Mouse (Mus musculus): Measurements from ENCODE around the gene Fam98a.

Gene Fam98a

GRCm38 (mm10) chr17:75551512-75552400 lies at the start of gene Fam98a:
TSS of gene Fam98a (minus strand) at chr17:75551946.
- peak; percentile 99 for DNase-seq (ENCODE audit: low read depth, low spot score)

- no peak for DNase-seq (ENCODE audit: low read depth, low spot score)
These were observed 46.9 kb upstream of the Fam98a start for GRCm38 (mm10) chr17:75598652-75599051.

GRCm38 (mm10) chr17:75582738-75583137 lies 31.0 kb upstream of the Fam98a start:
- no peak for DNase-seq (ENCODE audit: low read depth, low spot score)

- DNase-seq (ENCODE audit: low read depth, low spot score) = no peak
These were observed 23.9 kb upstream of the Fam98a start for GRCm38 (mm10) chr17:75575608-75576007.

GRCm38 (mm10) chr17:75558041-75558440 lies 6.3 kb upstream of the Fam98a start:
- no peak for DNase-seq (ENCODE audit: low read depth, low spot score)

- no peak for DNase-seq (ENCODE audit: low read depth, low spot score)
These were observed 5.3 kb upstream of the Fam98a start for GRCm38 (mm10) chr17:75557031-75557430.

GRCm38 (mm10) chr17:75550771-75551413 lies 854 bp downstream of the Fam98a start:
- no peak for DNase-seq (ENCODE audit: low read depth, low spot score)

- no peak for DNase-seq (ENCODE audit: low read depth, low spot score)
These were observed 7.5 kb downstream of the Fam98a start for GRCm38 (mm10) chr17:75544262-75544661.

- DNase-seq (ENCODE audit: low read depth, low spot score) = no peak
These were observed 8.3 kb downstream of the Fam98a start for GRCm38 (mm10) chr17:75543434-75543833.

GRCm38 (mm10) chr17:75539841-75540240 lies 11.9 kb downstream of the Fam98a start:
- DNase-seq (ENCODE audit: low read depth, low spot score) = no peak

GRCm38 (mm10) chr17:75539130-75539529 lies 12.6 kb downstream of the Fam98a start:
- no peak for DNase-seq (ENCODE audit: low read depth, low spot score)

- DNase-seq (ENCODE audit: low read depth, low spot score) = no peak
These were observed 13.3 kb downstream of the Fam98a start for GRCm38 (mm10) chr17:75538431-75538830.

GRCm38 (mm10) chr17:75537050-75537445 lies 14.7 kb downstream of the Fam98a start:
- no peak for DNase-seq (ENCODE audit: low read depth, low spot score)

- no peak for DNase-seq (ENCODE audit: low read depth, low spot score)
These were observed 15.2 kb downstream of the Fam98a start for GRCm38 (mm10) chr17:75536396-75537049.

- no peak for DNase-seq (ENCODE audit: low read depth, low spot score)
These were observed 16.1 kb downstream of the Fam98a start for GRCm38 (mm10) chr17:75535612-75536011.

GRCm38 (mm10) chr17:75534314-75535020 lies 17.3 kb downstream of the Fam98a start:
- DNase-seq (ENCODE audit: low read depth, low spot score) = no peak

- DNase-seq (ENCODE audit: low read depth, low spot score) = no peak
These were observed 19.2 kb downstream of the Fam98a start for GRCm38 (mm10) chr17:75532469-75532986.

- DNase-seq (ENCODE audit: low read depth, low spot score) = no peak
These were observed 22.4 kb downstream of the Fam98a start for GRCm38 (mm10) chr17:75529222-75529935.

GRCm38 (mm10) chr17:75526411-75526810 lies 25.3 kb downstream of the Fam98a start:
- DNase-seq (ENCODE audit: low read depth, low spot score) = no peak

GRCm38 (mm10) chr17:75523812-75524211 lies 27.9 kb downstream of the Fam98a start:
- DNase-seq (ENCODE audit: low read depth, low spot score) = no peak

Measured in CD4-positive helper T cell, adult 2 months (primary cell).